23 mouse cellular contexts compared by ENCODE assay signal in the genomic region with DNA sequence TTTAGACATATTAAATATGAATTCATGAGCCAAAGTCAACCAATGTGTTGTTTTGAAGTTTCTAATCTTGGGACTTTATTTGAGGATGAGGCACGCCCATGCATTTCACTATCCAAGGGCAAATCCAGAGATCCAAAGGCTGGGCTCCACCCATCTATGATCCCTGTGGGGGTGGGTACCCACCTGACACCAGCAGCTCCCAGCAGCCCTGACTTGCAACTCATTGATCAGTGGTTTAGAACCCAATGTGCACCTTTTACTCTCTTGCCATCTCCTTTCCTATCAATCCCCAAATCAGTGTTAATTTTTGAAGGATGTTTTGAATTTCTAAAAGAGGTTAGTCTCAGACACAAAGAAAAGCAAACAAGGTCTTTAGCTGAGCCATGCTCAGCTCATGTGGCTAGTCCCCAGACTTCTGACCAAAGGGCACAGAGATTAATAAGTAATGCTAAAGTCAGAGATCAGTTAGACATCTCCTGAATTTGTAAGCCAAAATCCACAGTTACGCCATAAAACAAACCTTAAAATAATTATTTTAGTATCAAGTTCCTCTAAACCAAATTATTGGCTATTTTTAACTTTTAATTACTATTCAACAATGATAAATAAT.
A peak's percentile ranks its signal among the peaks of the same experiment; 100 is the strongest.
DNase-seq lines count a peak whose midpoint lies in the region; ATAC-seq and TF ChIP-seq lines count a peak whose summit lies in the region.
"Had no signal": no experiment of that assay in that cellular context is flagged by ENCODE, and none has a peak within 500 bp of the region (broad histone marks: within the 10 kb centered on the region; RNA-seq: fewer than 3 reads in every experiment).

No protein-coding gene starts in this region.

- no peak for ATAC-seq in kidney, embryonic 14.5 days (ENCODE audit: low FRiP score, low TSS enrichment)
- peak; percentile 90 for ATAC-seq in liver, postnatal 0 days
- no peak for ATAC-seq in midbrain, embryonic 13.5 days
- ATAC-seq: activated CD4-positive, CD25-positive, alpha-beta regulatory T cell, adult 4 months; hindbrain, postnatal 0 days had no signal

- H3K4me3 ChIP-seq in kidney, embryonic 14.5 days (ENCODE audit: low read length): no peak overlapping the region
- no peak overlapping the region for H3K4me3 ChIP-seq in kidney, adult 2 months (ENCODE audit: insufficient read depth, low read depth, low read length)
- no peak overlapping the region for H3K4me3 ChIP-seq in liver, postnatal 0 days (ENCODE audit: low read depth, low read length)
- no peak overlapping the region for H3K4me3 ChIP-seq in midbrain, embryonic 13.5 days (replicated peaks)
- H3K4me3 ChIP-seq: gastrocnemius, adult 2 months; heart, embryonic 10.5 days; hindbrain, embryonic 10.5 days; limb, embryonic 10.5 days; neural tube, embryonic 15.5 days had no signal

- no peak overlapping the region for H3K4me2 ChIP-seq in kidney, embryonic 14.5 days (replicated peaks; ENCODE audit: low read depth, low read length)
- no peak overlapping the region for H3K4me2 ChIP-seq in liver, postnatal 0 days (ENCODE audit: low read depth, low read length)
- H3K4me2 ChIP-seq in midbrain, embryonic 13.5 days (replicated peaks): no peak overlapping the region
- H3K4me2 ChIP-seq: midbrain, embryonic 11.5 days; neural tube, embryonic 15.5 days had no signal

- 85% methylated on average over 2 of the region's 2 CpGs for WGBS in kidney, embryonic 14.5 days
- 59% methylated on average over 2 of the region's 2 CpGs for WGBS in kidney, adult 2 months
- WGBS in liver, postnatal 0 days (ENCODE audit: insufficient replicate concordance): 61% methylated on average over 2 of the region's 2 CpGs
- 96% methylated on average over 2 of the region's 2 CpGs for WGBS in midbrain, embryonic 13.5 days

- H3K27ac ChIP-seq in kidney, embryonic 14.5 days (ENCODE audit: low read depth, low read length): no peak overlapping the region
- peak overlapping the region; percentile 98 for H3K27ac ChIP-seq in kidney, adult 2 months (ENCODE audit: insufficient read depth, low read depth, low read length)
- peak overlapping the region; percentile 86 for H3K27ac ChIP-seq in liver, postnatal 0 days (ENCODE audit: low read depth)
- no peak overlapping the region for H3K27ac ChIP-seq in midbrain, embryonic 13.5 days
- H3K27ac ChIP-seq: gastrocnemius, adult 2 months; heart, embryonic 10.5 days; hindbrain, embryonic 10.5 days; hindbrain, postnatal 0 days; limb, embryonic 10.5 days; neural tube, embryonic 15.5 days had no signal

- TF ChIP-seq CTCF in kidney, adult 2 months (conservative IDR thresholded peaks at IDR 0.05; ENCODE audit: insufficient read depth, insufficient read length, low read depth, low read length): no peak
- TF ChIP-seq CTCF in liver, postnatal 0 days (IDR thresholded peaks at IDR 0.05; ENCODE audit: low read depth): no peak

- DNase-seq in kidney, adult 11 months: peak; percentile 70
- DNase-seq in kidney, adult 2 months: peak; percentile 89
- peak; percentile 45 for DNase-seq in kidney, postnatal 10 days
- peak; percentile 52 for DNase-seq in liver, postnatal 0 days
- DNase-seq in gastrocnemius, adult 8-10 months (ENCODE audit: low spot score in 2 of 2): no peak
- DNase-seq in ovary, postnatal 36 days (ENCODE audit: low spot score): no peak
- DNase-seq: adrenal gland, adult 8-10 months; cerebellum, adult 11-12 months; cerebellum, postnatal 10 days; gastrocnemius, adult 2 months; lung, adult 18-20 months; lung, postnatal 10 days; thymus, adult 18-20 months; thymus, postnatal 4 days had no signal

- TF ChIP-seq EP300 in liver, postnatal 0 days (IDR thresholded peaks at IDR 0.05; ENCODE audit: low read depth): peak; percentile 50

- H3K36me3 ChIP-seq in kidney, embryonic 14.5 days (ENCODE audit: control insufficient read depth, insufficient read depth, low read length): no peaks in the 10 kb centered on the region
- H3K36me3 ChIP-seq in kidney, adult 2 months (ENCODE audit: control insufficient read depth, insufficient read depth, low read length): no peaks in the 10 kb centered on the region
- H3K36me3 ChIP-seq in liver, postnatal 0 days (replicated peaks; ENCODE audit: insufficient read depth, low read length): no peaks in the 10 kb centered on the region
- H3K36me3 ChIP-seq in midbrain, embryonic 13.5 days: no peaks in the 10 kb centered on the region
- H3K36me3 ChIP-seq: heart, embryonic 10.5 days; limb, embryonic 10.5 days; neural tube, embryonic 15.5 days had no signal

- H3K9me3 ChIP-seq in kidney, embryonic 14.5 days (ENCODE audit: control insufficient read depth, low read length): no peaks in the 10 kb centered on the region
- H3K9me3 ChIP-seq in liver, postnatal 0 days (ENCODE audit: low read length): no peaks in the 10 kb centered on the region
- no peaks in the 10 kb centered on the region for H3K9me3 ChIP-seq in midbrain, embryonic 13.5 days
- H3K9me3 ChIP-seq: heart, embryonic 10.5 days; hindbrain, embryonic 10.5 days; limb, embryonic 10.5 days; neural tube, embryonic 15.5 days had no signal

- no peak for TF ChIP-seq POLR2A in kidney, adult 2 months (IDR thresholded peaks at IDR 0.05; ENCODE audit: low read depth, low read length)

- H3K9ac ChIP-seq in kidney, embryonic 14.5 days (ENCODE audit: low read depth, low read length): no peak overlapping the region
- H3K9ac ChIP-seq in liver, postnatal 0 days (replicated peaks): no peak overlapping the region
- H3K9ac ChIP-seq in midbrain, embryonic 13.5 days (replicated peaks): no peak overlapping the region
- H3K9ac ChIP-seq: neural tube, embryonic 15.5 days had no signal

- H3K27me3 ChIP-seq in kidney, embryonic 14.5 days (ENCODE audit: control insufficient read depth, insufficient read depth, low read length): no peaks in the 10 kb centered on the region
- H3K27me3 ChIP-seq in kidney, adult 2 months (replicated peaks; ENCODE audit: control insufficient read depth, insufficient read depth, low read length): no peaks in the 10 kb centered on the region
- H3K27me3 ChIP-seq in liver, postnatal 0 days (ENCODE audit: insufficient read depth, low read length): no peaks in the 10 kb centered on the region
- no peaks in the 10 kb centered on the region for H3K27me3 ChIP-seq in midbrain, embryonic 13.5 days
- H3K27me3 ChIP-seq: neural tube, embryonic 15.5 days had no signal

- H3K4me1 ChIP-seq in kidney, embryonic 14.5 days (ENCODE audit: control insufficient read depth, insufficient read depth, low read length): no peaks in the 10 kb centered on the region
- H3K4me1 ChIP-seq in kidney, adult 2 months (ENCODE audit: control insufficient read depth, insufficient read depth, low read length): peaks cover 15% of the 10 kb centered on the region; the same call in 1 of the 2 replicates
- H3K4me1 ChIP-seq in liver, postnatal 0 days (ENCODE audit: insufficient read depth): no peaks in the 10 kb centered on the region
- H3K4me1 ChIP-seq in midbrain, embryonic 13.5 days (replicated peaks): no peaks in the 10 kb centered on the region
- H3K4me1 ChIP-seq: heart, embryonic 10.5 days; hindbrain, embryonic 10.5 days; limb, embryonic 10.5 days; neural tube, embryonic 15.5 days had no signal

Comparison
In these comparisons a context has a peak if more than half of its experiments do, and no peak if none do; other contexts are left out.
1. H3K27ac ChIP-seq: peak in kidney, adult 2 months (single experiment) and liver, postnatal 0 days (single experiment); none in kidney, embryonic 14.5 days (single experiment) and midbrain, embryonic 13.5 days (single experiment).
2. DNase-seq: peak in kidney, adult 11 months (single experiment), kidney, adult 2 months (single experiment), kidney, postnatal 10 days (single experiment) and liver, postnatal 0 days (single experiment); none in gastrocnemius, adult 8-10 months (0 of 2) and ovary, postnatal 36 days (single experiment).